Mouse (Mus musculus): Measurements from ENCODE around the gene Gm4353. TPM values are rescaled to one million over a fixed set of nuclear protein-coding genes. Genes with fewer than 3 reads are reported as not detected.
A peak's percentile ranks its signal among the peaks of the same experiment; 100 is the strongest.
"Not testable (repeated sequence)": the region's sequence is repeated elsewhere in the genome, so short reads cannot be mapped to it uniquely, and the experiment has no call there.

The Gm4353 gene
- polyA plus RNA-seq (2012; rRNA removed), result 0.79 and 1.2 TPM in 2 replicates

DNA sequence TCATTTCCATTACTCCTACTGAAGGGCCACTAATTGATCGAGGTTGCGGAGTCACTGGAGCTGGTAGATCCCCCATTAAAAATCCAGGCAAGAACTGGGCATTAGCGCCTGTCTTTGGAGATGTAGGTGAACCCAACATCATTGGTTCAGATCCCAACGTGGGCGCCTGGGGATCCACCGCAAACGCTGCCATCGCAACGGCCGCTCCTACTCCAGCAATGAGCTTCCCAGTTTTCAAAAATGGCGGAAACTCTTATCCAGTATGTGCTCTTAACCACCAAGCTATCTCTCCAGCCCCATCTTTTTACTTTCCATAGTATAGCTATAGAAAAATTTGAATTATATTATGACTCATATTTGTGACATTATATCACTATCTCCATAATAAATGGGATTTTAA, at the start of gene Gm4353:
Gene Gm4353, minus strand, starts transcription at position 270 of the 400 bp plus-strand sequence.
- WGBS, result 97% methylated on average over 11 of the region's 11 CpGs
- H3K4me1 ChIP-seq (ENCODE audit: control insufficient read depth, insufficient read depth, low read length); DNase-seq; H3K27me3 ChIP-seq (ENCODE audit: control insufficient read depth, insufficient read depth, low read length); H3K27ac ChIP-seq (ENCODE audit: insufficient read depth, low read length); H3K4me3 ChIP-seq (replicated peaks; ENCODE audit: insufficient read depth, low read depth, low read length): not testable (repeated sequence)

DNA sequence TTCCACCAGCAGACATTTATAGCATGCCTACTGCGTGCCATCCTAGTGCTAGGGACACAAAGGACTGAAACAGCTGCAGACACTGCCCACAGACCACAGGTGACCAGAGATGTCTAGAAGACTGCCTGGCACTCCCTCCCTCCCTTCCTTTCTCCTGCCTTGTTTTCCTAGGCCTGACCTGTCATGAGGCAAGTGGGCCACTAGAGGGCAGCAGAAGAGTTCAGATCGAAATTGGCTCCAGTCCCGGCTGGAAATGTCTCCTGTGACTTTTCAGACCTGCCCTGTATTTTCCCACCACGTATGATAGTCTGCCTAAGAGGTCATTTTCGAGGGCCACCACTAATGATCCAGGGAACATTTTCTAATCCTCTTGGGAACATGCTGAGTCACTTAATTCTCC, 47.6 kb upstream of the Gm4353 start:
- WGBS, result under 1% methylated on average over 5 of the region's 5 CpGs
- Histone ChIP-seq H3K27ac (ENCODE audit: insufficient read depth, low read length) (no peak overlapping the region), H3K4me3 (replicated peaks; ENCODE audit: insufficient read depth, low read depth, low read length) (no peak overlapping the region), H3K27me3 (ENCODE audit: control insufficient read depth, insufficient read depth, low read length) (no peaks in the 10 kb centered on the region), H3K4me1 (ENCODE audit: control insufficient read depth, insufficient read depth, low read length) (no peaks in the 10 kb centered on the region)
- DNase-seq, result peak; percentile 73 to 80
- TF ChIP-seq CTCF (IDR thresholded peaks at IDR 0.05; ENCODE audit: borderline replicate concordance, insufficient read depth, low read depth, low read length), result peak; percentile 89
- TF ChIP-seq POLR2A (IDR thresholded peaks at IDR 0.05; ENCODE audit: borderline replicate concordance, insufficient read depth, low read length), result no peak

DNA sequence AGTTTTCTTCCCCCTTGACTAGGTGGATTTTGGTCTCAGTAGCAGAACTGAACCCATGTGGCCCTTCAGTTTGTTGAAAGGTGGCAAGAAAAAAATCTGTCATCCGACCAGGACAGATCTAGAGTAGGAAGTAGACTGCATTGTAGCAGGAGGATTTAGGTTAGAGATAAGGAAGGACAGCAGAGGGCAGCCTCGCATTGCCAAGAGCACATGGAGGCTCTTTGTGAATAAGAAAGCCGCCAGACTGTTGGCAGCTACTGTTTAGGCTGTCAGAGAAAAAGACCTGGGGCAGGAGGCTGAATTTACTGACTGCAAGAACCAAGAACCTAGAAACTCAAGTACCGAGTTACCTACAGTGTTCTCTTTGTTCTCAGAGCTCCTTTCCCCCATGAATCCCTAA, 47.0 kb upstream of the Gm4353 start:
- no peaks in the 10 kb centered on the region for H3K4me1 ChIP-seq (ENCODE audit: control insufficient read depth, insufficient read depth, low read length)
- DNase-seq, result peak in 1 of 2 experiments; percentile 20
- H3K4me3 ChIP-seq (replicated peaks; ENCODE audit: insufficient read depth, low read depth, low read length), result no peak overlapping the region
- H3K27ac ChIP-seq (ENCODE audit: insufficient read depth, low read length), result no peak overlapping the region
- no peaks in the 10 kb centered on the region for H3K27me3 ChIP-seq (ENCODE audit: control insufficient read depth, insufficient read depth, low read length)
- no peak for TF ChIP-seq CTCF (IDR thresholded peaks at IDR 0.05; ENCODE audit: borderline replicate concordance, insufficient read depth, low read depth, low read length)
- WGBS, result 32% methylated on average over 4 of the region's 4 CpGs

DNA sequence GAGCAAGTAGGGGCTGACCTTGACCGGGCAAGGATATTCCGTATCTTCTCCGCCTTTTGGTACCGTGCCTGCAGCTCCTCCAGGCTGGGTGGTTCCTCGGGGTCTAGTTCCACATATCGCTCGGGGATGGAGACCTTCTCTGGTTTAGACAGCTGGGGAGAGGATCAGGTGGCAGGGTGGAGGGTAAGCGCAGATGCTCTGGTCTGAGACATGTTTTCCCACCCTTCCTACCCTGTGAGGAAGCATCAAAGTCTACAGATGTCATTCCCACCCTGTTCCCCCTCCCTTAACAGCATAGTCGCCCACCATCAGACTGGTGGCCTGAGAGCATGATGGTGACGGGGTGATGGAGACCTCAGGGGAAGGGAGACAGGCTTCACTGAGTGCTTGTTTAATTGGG, 44.9 kb upstream of the Gm4353 start:
- H3K27ac ChIP-seq (ENCODE audit: insufficient read depth, low read length), result no peak overlapping the region
- no peaks in the 10 kb centered on the region; the same call in 1 of the 2 replicates for H3K4me1 ChIP-seq (ENCODE audit: control insufficient read depth, insufficient read depth, low read length)
- TF ChIP-seq CTCF (IDR thresholded peaks at IDR 0.05; ENCODE audit: borderline replicate concordance, insufficient read depth, low read depth, low read length) (no peak), POLR2A (IDR thresholded peaks at IDR 0.05; ENCODE audit: borderline replicate concordance, insufficient read depth, low read length) (no peak)
- WGBS, result 86% methylated on average over 10 of the region's 10 CpGs
- DNase-seq, result no peak
- H3K27me3 ChIP-seq (ENCODE audit: control insufficient read depth, insufficient read depth, low read length), result no peaks in the 10 kb centered on the region
- no peak overlapping the region for H3K4me3 ChIP-seq (replicated peaks; ENCODE audit: insufficient read depth, low read depth, low read length)

DNA sequence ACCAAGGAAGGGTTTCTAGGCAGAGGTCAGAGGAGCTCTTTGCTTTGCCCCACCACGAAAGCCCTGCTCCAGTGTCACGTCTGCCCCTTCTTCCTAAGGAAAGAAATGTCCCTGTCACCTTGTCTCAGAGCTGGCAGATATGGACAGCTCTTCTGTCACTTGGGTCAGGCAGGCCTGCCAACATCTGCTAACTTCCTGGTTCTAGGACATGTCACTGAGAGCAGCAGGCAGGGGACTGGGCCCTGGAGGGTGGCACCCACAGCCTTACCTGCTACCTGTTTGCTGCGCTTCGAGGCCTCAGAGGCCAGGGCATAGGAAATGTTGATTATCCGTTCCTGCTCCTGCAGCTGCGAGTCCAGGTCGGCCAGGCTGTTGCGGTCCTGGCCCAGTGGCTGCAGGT, 43.9 kb upstream of the Gm4353 start:
- Histone ChIP-seq H3K27ac (ENCODE audit: insufficient read depth, low read length) (no peak overlapping the region), H3K4me1 (ENCODE audit: control insufficient read depth, insufficient read depth, low read length) (no peaks in the 10 kb centered on the region; the same call in 1 of the 2 replicates), H3K4me3 (replicated peaks; ENCODE audit: insufficient read depth, low read depth, low read length) (no peak overlapping the region), H3K27me3 (ENCODE audit: control insufficient read depth, insufficient read depth, low read length) (no peaks in the 10 kb centered on the region)
- WGBS, result 97% methylated on average over 8 of the region's 8 CpGs
- no peak for TF ChIP-seq POLR2A (IDR thresholded peaks at IDR 0.05; ENCODE audit: borderline replicate concordance, insufficient read depth, low read length)
- TF ChIP-seq CTCF (IDR thresholded peaks at IDR 0.05; ENCODE audit: borderline replicate concordance, insufficient read depth, low read depth, low read length), result no peak
- no peak for DNase-seq

DNA sequence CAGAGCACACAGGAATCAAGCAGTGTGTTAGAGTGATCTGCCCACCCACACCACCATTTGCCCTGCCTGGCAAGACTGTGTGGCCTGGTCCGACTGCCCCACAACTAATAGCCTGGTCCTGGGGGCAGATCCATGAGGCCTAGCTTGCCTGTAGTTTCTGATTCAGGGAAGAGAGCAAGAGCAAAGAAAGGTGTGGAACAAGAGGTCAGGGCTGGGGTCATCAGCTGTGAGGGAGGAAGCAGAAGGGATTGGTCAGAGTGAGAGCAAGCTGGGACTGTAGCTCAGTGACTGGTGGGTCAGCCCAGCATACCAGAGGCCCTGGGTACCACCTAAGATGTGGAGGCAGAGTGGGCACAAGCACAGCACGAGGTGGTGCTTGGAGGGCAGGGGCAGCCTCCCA, 42.6 kb upstream of the Gm4353 start:
- Histone ChIP-seq H3K27ac (ENCODE audit: insufficient read depth, low read length) (no peak overlapping the region), H3K4me1 (ENCODE audit: control insufficient read depth, insufficient read depth, low read length) (no peaks in the 10 kb centered on the region; the same call in 1 of the 2 replicates), H3K4me3 (replicated peaks; ENCODE audit: insufficient read depth, low read depth, low read length) (no peak overlapping the region), H3K27me3 (ENCODE audit: control insufficient read depth, insufficient read depth, low read length) (no peaks in the 10 kb centered on the region)
- 73% methylated on average over 2 of the region's 2 CpGs for WGBS
- DNase-seq, result no peak
- no peak for TF ChIP-seq CTCF (IDR thresholded peaks at IDR 0.05; ENCODE audit: borderline replicate concordance, insufficient read depth, low read depth, low read length)
- TF ChIP-seq POLR2A (IDR thresholded peaks at IDR 0.05; ENCODE audit: borderline replicate concordance, insufficient read depth, low read length), result no peak

DNA sequence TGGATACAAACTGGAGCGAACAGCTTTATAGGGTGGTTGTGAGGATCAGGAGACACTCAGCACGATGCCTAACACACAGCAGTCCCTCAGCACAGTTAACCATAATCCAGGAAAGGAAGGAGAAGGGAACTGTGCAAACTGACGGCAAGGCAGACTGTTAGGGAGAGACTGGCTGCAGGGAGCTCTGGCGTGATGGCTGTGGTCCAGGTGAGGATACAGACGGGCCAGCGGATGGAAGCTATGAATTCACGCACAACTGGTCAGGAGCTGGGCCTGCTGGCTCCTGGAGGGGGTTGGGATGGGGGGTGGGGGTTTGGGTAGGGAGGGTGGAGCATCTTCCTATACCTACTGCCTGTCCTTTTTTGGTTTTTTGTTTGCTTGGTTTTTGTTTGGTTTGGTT, 41.2 kb upstream of the Gm4353 start:
- TF ChIP-seq CTCF (IDR thresholded peaks at IDR 0.05; ENCODE audit: borderline replicate concordance, insufficient read depth, low read depth, low read length), result no peak
- no peak for TF ChIP-seq POLR2A (IDR thresholded peaks at IDR 0.05; ENCODE audit: borderline replicate concordance, insufficient read depth, low read length)
- DNase-seq, result no peak
- 20% methylated on average over 7 of the region's 7 CpGs for WGBS
- H3K27me3 ChIP-seq (ENCODE audit: control insufficient read depth, insufficient read depth, low read length), result no peaks in the 10 kb centered on the region
- H3K4me1 ChIP-seq (ENCODE audit: control insufficient read depth, insufficient read depth, low read length), result no peaks in the 10 kb centered on the region; the same call in 1 of the 2 replicates
- H3K4me3 ChIP-seq (replicated peaks; ENCODE audit: insufficient read depth, low read depth, low read length), result no peak overlapping the region
- no peak overlapping the region for H3K27ac ChIP-seq (ENCODE audit: insufficient read depth, low read length)

DNA sequence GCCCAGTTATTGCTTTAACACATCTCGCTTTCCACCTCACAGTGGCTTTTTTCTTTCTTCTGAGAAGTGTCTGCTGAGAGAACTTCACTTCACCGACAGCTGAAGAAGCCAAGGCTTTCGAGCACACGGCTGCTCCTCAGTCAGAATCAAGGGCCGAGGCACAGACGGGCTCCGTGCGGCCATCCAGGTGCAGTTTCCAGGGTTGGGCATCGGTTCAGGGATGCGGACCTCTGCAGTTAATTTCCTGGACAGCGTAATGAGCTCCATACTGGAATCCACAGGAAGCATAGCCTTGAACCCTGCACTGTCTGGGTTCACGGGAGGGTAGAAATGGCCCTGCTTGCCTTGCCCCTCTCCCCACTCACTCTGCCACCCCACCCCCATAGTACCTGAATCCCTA, 39.6 kb upstream of the Gm4353 start:
- no peak for DNase-seq
- Histone ChIP-seq H3K27me3 (ENCODE audit: control insufficient read depth, insufficient read depth, low read length) (no peaks in the 10 kb centered on the region), H3K4me3 (replicated peaks; ENCODE audit: insufficient read depth, low read depth, low read length) (no peak overlapping the region), H3K27ac (ENCODE audit: insufficient read depth, low read length) (no peak overlapping the region), H3K4me1 (ENCODE audit: control insufficient read depth, insufficient read depth, low read length) (no peaks in the 10 kb centered on the region; the same call in 1 of the 2 replicates)
- 70% methylated on average over 12 of the region's 12 CpGs for WGBS
- no peak for TF ChIP-seq CTCF (IDR thresholded peaks at IDR 0.05; ENCODE audit: borderline replicate concordance, insufficient read depth, low read depth, low read length)
- no peak for TF ChIP-seq POLR2A (IDR thresholded peaks at IDR 0.05; ENCODE audit: borderline replicate concordance, insufficient read depth, low read length)

Data from cerebellum, adult 2 months (tissue).